Mouse (Mus musculus): ENCODE results near the gene Pdgfb.

GRCm38 (mm10) chr15:80062821-80063220 is 48.0 kb upstream of the Pdgfb start:
- TF ChIP-seq CTCF (IDR thresholded peaks at IDR 0.05; ENCODE audit: control insufficient read depth, insufficient read depth, insufficient read length) (no peak), MYOD1 (IDR thresholded peaks at IDR 0.05; ENCODE audit: control insufficient read depth, insufficient read length, low read depth) (no peak), MYOG (IDR thresholded peaks at IDR 0.05; ENCODE audit: control insufficient read depth, extremely low read depth, insufficient read length) (no peak), MAX (IDR thresholded peaks at IDR 0.05) (no peak), USF1 (IDR thresholded peaks at IDR 0.05; ENCODE audit: low read depth) (peak; percentile 8)
